Mouse (Mus musculus): ENCODE results near the gene Ccr1l1.

Gene Ccr1l1

DNA sequence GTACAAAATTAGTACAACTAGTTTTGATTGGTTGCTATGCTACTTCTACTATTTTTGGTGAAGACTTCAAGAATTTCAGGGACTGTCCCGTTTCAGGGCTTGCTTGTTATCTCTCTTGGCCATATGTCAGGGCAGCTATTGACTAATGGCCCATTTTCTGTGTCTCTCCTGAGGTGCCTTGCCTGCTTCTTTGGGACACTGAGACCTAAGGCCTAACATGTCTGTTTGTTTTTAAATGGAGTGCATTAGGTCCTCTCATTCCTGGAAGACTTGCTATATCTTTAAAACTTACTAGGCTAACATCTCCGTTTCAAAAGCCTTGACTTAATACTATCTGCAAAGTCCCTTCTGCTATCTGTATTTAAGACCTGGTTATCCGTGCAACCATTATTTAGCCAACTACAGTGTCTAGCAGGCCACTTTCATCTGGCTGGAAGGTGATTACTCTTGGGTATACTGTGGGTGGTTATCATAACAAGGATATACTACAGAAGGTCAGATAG, 20.2 kb downstream of the Ccr1l1 start:
- DNase-seq (ENCODE audit: low spot score): no peak

DNA sequence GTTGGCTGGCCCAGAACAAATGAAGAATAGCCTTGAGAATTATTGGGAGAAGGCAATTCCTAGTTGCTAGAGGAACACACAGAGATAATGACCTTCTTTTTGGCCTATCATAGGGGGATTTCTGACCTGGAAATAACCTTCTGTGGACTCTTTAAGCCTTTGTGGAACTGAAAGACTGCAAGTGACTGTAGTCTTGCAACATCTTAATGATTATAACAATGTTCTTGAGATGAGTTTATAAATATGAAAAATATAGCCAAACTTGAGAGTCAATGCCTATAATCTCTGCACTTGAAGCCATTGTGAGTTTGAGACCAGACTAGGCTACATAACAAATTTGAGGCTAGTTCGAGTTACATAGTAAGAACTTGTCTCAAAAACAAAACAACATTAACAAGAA, 21.3 kb downstream of the Ccr1l1 start:
- DNase-seq (ENCODE audit: low spot score): no peak

DNA sequence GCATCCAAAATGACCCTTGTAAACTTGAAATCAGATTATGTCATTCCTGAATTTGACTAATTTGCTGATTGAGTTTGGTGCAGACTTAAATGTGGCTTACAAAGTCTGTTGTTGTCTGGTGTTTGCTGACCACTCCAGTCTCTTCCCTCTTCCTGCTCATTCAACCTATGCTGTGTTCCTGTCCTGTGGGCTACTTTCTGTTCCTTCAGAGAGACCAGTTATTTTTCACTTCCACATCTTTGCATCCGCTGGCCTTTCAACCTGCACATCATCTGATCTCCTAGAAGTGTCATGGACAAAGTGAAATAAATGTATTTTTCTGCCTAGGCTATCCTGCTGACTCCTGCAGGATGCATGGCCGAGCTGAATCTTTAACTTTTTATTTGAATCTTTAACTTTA, 24.7 kb downstream of the Ccr1l1 start:
- DNase-seq (ENCODE audit: low spot score): no peak

DNA sequence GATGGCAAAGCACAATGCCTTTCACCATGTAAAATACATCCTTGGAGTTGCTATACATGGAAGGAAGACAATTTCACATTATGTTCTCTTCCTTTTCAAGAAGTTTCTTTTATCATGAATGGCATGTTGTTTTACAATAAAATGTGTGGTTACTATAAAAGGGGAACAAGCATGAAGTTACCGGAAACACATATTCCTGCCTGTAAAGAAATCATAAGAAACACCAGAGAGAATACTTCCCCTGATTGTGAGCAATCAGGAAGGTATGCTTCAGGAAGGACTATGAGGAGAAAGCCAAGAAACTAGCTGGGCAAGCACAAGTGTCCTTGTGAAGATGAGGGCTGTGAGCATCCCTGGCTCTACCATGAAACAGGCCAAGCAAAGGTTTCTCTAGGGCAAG, 27.0 kb downstream of the Ccr1l1 start:
- no peak for DNase-seq (ENCODE audit: low spot score)

DNA sequence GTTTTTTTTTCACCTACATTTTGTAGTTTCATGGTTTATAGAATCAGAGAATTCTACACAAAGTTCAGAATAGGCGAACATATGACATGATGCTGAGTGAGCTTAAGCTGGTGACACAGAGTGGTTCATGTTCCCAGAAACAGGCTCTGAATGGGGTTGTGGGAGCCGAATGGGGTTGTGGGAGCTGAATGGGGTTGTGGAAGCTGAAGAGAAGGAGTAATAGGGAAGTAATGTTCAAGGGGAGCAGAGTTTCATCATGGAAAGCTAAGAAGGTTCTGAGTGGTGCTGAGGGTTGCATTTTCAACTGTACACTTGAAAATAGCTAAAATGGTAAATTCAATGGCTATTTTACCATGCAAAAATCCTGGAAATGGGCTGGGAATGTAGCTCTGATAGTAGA, 28.8 kb downstream of the Ccr1l1 start:
- DNase-seq (ENCODE audit: low spot score): no peak

DNA sequence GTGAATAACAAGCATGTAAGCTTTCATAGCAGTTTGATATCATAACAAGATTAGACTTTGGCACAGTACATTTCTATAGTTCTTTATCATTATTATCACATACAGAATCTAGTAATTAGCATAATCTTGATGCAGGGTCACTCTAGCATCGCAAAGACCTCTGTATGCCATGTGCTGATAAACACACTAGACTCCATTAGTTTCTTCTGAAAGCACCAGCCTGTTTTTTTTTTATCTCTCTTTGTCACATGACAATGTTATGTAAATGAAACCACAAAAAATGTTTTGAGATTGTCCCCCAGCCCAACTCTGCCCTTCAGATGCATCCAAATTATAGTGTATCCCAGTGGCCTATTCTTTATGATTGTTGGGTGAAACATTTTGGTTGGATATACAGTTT, 30.4 kb downstream of the Ccr1l1 start:
- no peak for DNase-seq (ENCODE audit: low spot score)

DNA sequence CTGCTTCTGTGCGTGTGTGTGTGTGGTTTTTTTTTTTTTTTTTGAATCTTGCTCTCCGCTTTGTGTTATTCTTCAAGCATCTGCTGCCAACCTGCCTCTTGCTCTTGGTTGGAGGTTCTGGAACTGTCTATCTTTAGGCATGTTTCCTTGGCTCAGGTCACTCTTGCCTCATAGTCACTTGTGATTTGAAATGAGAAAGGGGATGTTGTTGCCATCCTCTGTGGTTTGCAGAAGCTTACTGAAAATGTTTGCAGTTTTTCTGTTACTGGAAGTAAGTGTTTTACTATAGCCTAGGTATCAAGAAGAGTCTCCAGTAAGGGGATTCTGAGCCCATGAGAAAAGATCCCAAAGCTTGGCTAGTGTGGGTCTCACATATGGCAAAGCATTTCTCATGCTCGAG, 36.2 kb downstream of the Ccr1l1 start:
- DNase-seq (ENCODE audit: low spot score): no peak

DNA sequence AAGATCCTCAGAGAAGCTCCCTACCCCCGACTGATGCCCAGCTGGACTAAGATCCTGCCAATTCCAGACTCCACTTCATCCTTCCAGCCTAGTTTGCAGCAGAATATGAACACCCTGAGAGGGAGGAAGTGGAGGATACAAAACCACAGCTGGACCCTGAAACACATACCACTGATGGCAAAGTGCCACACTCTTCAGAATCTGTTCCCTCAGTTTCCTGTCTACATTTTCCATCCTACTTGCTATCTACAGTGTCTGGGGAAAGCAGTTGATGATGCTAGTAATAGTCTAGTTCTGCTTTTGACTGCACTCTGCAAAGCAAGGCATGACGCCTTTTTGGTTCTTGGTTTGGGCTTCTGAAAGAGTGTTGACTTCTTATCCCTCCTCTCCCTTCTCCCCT, 36.9 kb downstream of the Ccr1l1 start:
- no peak for DNase-seq (ENCODE audit: low spot score)

DNA sequence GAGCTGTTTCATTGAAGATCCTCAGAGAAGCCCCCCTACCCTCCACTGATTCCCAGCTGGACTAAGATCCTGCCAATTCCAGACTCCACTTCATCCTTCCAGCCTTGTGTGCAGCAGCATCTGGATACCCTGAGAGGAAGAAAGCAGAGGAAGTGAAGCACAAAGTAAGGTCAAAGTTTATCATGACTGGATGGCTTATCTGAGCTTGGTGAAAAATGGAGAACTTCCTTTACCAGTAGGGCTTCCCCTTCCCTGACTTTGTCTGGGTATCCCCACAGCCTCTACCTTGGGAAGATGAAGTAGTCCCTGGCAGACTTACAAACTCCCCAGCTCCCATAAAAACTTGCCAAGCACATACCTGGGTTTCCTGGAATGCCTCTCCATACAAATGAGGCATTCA, 37.6 kb downstream of the Ccr1l1 start:
- DNase-seq (ENCODE audit: low spot score): no peak

DNA sequence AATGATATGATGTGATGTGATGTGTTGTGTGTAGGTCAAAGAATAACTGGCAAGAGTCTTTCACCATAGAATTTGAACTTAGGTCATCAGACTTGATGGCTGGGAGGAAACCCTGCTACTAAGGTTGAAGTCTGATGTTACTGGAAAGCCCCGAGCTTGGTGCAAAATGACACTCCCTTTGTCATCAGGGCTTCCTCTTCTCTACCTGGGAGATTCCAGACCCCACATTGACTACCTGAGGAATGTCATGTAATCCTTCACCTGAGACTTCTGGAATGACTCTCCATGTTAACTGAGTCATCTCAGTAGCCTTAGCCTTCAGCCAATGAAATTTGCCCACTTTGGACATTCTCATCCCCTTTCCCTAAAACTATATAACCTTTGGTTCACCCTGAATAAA, 38.0 kb downstream of the Ccr1l1 start:
- DNase-seq (ENCODE audit: low spot score): no peak

DNA sequence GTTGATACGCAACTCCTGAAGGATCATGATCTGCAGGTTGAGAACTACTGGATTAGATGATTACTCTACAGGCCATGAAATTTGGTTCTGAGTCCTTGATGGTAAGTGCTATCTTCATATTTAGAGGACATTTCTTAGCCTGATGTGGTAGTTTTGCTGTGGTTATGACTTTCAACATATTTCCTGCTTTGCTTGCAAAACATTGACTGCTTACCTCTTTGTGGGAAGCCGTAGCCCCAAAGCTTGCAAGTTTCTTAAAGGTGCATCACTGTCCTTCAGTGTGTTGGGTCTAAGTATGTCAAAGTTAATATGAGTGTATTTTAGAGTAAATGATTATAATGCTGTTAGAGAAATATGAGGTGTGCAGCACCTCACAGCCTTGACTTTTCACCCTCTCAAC, 40.2 kb downstream of the Ccr1l1 start:
- no peak for DNase-seq (ENCODE audit: low spot score)

DNA sequence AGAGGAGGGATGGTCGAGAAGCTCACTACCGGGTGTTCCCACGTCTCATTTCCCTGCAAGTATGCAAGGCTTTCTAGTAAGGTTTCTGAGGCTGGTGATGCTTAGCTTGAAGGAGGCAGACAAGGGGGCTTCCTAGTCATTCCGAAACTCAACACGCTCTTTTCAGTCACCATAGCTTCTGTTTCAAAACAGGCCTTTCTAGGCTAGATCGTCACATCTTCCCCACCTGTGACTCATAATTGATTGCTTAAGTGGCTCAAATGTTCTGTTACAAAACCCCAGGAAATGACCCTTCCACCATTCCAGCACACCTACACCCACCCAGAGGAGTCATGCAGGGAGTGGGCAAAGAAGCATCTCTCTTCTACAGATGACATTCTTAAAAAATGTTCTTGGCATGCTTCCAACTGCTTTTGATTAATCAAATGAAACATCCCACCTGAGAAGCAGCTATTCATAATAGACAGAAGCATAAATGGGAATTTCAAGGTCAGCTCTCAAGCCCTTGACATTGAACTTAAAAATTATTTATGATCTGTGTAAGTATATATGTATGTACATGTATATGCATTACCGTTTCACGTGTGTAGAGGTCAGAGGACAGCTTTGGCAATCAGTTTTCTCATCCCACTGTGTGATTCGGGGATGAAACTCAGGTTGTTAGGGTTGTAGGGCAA, 41.5 kb downstream of the Ccr1l1 start:
- no peak for DNase-seq (ENCODE audit: low spot score)

DNA sequence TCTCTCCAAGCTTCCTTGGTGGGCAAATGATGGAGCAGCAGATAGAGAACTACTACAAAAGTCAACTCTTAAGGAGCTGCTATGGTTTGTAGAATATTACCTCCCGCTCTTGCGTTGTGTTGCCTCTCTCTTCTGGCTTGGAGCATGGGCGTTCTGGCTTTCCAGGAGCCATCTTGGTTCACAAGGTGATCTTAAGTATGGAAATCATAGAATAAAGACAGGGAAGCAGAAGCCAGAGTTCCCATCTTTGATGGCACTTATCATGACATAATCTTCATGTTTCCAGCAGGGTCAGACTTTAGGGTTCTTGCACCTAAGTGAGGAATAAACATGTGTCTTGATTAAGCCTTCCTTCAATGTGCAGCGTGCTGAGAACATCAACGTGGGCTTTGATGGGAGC, 42.4 kb downstream of the Ccr1l1 start:
- no peak for DNase-seq (ENCODE audit: low spot score)

DNA sequence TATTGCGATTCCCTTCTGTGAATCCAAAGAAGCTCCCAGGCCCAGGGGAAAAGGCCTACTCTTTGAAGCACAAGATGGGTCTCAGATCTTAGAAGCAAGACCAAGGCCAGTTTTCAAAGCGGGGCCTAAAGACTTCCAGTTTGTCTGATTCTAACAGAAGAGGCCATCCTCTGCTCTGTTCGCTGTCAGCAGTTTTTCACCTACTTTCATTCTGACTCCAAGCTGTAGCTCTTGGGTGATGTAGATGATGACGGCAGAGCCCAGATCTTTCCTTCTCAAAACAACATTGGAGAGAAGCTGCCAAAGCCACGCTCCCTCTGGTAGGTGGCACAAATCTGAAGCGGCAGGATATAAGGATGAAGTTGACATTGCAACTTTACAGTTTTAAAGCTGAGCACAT, 42.9 kb downstream of the Ccr1l1 start:
- DNase-seq (ENCODE audit: low spot score): no peak

DNA sequence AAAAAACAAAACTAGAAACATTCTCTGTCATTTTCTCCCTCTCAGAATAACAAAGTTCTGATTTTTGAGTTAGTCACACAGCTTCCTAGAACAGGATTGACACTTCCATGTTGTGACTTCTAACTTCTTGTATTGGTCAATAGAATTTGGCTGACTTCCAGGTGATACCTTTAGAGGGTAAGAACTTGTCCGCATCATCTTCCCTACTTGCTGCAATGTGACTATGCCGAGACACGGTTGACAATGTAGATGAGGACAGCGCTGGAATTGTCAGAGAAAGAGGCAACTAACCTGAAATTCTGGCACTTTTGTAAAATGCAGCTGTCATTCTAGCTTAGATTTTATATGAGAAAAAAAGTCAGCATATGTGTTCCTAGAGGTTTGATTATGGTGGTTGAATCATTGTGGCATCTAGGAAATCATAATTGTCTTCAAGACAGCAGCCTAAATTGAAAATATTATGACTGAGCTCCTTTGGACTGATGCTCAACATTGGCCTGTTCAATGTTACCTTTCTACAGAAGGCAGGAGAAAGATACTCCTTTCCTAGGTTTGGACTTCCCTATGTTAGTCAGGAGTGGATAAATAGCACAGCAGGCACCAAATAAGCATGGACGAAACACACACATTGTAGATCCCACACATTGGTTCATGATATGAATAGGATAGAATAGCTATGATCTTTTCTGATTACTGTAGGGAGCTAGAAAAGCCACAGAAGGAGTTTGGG, 44.3 kb downstream of the Ccr1l1 start:
- no peak for DNase-seq (ENCODE audit: low spot score)

DNA sequence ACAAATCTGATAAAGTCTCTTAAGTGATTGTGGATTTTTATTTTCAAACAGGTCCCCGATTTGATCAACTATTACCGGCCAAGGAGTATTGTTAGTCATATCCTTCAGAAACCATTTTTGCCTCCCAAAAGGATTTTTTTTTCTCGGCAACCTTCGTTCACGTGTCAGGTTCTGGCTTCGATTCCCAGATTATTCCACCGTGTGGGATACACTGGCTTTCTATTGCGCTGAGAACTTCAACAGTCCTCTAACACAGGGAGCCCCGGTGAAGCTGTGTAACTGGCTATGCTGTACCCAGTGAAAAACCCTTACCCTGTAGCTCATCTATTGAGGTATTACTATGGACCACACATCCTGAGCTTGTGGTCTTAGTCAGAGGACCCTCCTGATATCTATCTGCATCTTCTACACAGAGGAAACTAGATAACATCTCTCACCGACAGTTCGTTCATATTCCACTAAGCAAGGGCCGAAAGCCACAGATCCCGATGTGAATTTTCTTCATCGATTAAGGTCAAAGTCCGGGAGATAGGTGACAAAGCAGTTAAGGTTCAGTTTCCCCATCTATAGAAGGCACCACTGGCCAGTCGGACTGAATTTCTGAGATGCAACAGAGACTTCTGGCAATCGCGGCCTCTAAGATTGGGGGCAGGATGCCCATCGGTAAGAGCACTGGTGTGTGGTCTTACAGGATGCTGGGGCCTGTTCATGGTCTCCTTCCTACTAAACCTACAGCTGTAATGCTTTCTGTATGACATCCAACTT, 45.1 kb downstream of the Ccr1l1 start:
- DNase-seq (ENCODE audit: low spot score): no peak

DNA sequence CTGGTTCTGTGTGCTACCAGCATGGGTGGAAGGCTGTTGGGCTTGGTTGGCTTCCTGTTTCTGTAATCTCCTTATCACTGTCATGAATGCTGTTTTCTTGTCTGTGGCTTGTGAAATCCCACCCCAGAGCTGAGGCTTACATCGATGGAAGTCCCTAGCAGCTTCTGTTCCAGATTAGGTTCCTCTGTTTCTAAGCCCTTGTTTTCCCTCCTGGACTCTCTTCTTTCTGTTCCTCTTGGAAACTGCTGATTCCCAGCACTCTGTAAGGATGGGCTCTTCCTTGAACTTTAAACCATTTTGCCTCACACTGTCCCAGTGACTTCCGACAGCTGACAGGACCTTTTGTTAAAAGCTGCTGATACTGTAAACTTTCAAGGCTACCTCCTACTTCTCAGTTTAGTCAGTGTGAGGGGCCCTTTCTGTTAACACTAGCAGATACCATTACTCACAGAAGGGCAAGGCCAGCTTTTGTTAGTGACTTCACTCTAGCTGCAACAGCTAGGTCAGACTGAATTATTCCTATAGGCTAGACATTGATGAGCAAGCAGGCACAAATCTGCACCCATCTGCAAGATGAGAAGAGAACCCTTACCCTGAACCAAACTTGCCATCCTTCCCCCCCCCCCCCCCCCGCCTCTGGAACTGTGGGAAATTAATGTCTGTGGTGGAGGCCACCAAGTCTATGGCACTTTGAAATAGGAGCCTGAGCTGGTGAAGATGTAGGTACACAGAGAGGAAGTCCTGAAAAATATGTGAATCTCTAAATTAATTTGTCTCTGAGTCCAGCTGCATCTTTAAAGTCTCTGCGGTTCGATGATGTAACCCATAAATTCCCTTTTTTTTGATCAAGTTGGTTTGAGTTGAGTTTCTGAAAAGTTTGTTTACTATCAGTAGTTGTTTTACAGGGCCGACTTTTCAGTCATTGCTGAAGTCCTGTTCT, 46.2 kb downstream of the Ccr1l1 start:
- DNase-seq (ENCODE audit: low spot score): no peak

DNA sequence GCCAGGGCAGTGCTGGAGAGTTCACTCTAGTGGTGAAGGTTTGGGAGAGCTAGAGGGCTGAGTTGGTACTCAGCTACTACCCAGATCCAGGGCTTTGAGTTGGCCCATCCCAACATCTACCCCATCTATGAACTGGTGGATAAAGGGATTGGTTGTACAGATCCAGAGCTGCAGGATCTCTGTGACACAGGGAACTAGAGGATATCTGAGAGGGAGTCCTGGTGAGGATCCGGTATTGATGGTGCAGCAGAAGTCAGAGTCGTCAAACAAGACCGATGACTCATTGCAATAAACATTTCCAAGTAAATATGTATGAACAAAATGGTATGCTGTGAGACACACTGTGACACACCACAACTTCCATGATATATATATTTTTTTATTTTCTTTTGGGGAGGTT, 47.3 kb downstream of the Ccr1l1 start:
- DNase-seq (ENCODE audit: low spot score): no peak

DNA sequence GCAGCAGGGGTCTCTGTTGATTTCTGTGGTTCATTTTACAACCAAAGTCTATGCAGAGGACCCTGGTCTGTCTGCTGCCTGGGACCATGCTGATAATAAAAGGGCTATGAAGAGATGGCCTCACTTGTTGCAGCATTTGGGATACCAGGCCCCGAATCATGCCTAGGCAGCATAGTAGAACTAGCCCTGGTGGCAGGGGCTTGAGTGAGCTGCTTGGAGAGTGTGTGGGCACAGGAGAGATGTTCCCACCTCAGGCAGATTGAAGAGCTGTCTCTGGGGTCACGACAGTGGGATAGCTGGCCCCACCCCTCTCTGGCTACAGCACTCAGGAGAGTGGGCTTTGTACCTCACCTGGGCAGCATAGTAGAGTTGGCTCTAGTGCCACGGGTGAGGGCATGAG, 47.7 kb downstream of the Ccr1l1 start:
- DNase-seq (ENCODE audit: low spot score): no peak

DNA sequence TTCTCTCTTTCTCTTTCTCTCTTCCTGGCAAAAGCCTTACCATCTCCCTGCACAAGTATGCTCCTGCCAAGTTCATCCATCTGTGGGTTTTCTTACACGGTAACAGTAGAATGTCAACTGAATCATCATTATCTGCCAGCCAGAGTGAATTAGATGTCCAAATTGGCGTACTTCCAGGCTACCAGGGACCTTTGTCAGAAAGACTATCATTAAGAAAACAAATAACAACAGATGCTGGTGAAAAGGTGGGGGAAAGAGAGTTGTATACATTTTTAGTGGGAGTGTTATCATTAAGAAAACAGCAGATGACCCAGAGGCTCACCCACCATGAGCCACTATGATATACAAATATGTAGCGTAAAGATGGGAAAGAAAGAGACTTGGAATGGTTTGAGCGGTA, 48.3 kb downstream of the Ccr1l1 start:
- no peak for DNase-seq (ENCODE audit: low spot score)

DNA sequence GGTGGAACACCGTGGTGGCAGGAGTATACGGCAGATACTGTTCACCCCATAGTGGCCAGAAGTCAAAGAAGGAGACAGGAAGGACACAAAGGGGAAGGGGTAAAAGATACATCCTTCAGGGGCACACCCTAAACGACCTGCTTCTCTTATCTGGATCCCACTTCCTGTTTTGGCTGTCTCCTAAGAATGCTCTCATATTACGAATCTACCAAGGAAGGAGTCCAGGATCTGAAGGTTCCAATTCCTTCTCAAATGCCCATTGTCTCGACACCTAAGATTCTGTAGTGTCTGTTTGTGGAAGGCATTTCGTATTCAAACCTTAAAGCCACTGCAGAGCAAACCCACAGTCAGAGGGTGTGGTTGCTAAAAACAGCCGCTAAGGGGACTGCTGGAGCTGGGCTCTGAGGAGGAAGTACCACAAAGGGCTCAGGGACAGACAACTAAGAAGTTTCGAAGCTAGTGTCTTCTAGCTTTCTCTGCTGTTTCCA, 49.4 kb downstream of the Ccr1l1 start:
- no peak for DNase-seq (ENCODE audit: low spot score)

All from ovary, adult 18-20 months (tissue).